Mouse (Mus musculus): Measurements from ENCODE around the gene Pdpk1. TPM values are rescaled to one million over a fixed set of nuclear protein-coding genes. Genes with fewer than 3 reads are reported as not detected.

Gene Pdpk1
- total RNA-seq (2015): 45.4 and 51.3 TPM in 2 replicates
- total RNA-seq (2017): 50.6 and 57.7 TPM in 2 replicates

GRCm38 (mm10) chr17:24150824-24151223 is at the start of gene Pdpk1:
Pdpk1 (minus strand) TSS chr17:24150924.
- no peak for ATAC-seq (ENCODE audit: poor library complexity, severe bottlenecking)

- ATAC-seq (ENCODE audit: poor library complexity, severe bottlenecking): no peak
These were observed 49.0 kb upstream of the Pdpk1 start for GRCm38 (mm10) chr17:24199741-24200140.

- no peak for ATAC-seq (ENCODE audit: poor library complexity, severe bottlenecking)
These were observed 48.5 kb upstream of the Pdpk1 start for GRCm38 (mm10) chr17:24199252-24199651.

- no peak for ATAC-seq (ENCODE audit: poor library complexity, severe bottlenecking)
These were observed 46.5 kb upstream of the Pdpk1 start for GRCm38 (mm10) chr17:24197032-24197824.

GRCm38 (mm10) chr17:24195349-24195748 is 44.6 kb upstream of the Pdpk1 start:
- ATAC-seq (ENCODE audit: poor library complexity, severe bottlenecking): no peak

- ATAC-seq (ENCODE audit: poor library complexity, severe bottlenecking): no peak
These were observed 43.0 kb upstream of the Pdpk1 start for GRCm38 (mm10) chr17:24193769-24194168.

GRCm38 (mm10) chr17:24193268-24193667 is 42.5 kb upstream of the Pdpk1 start:
- no peak for ATAC-seq (ENCODE audit: poor library complexity, severe bottlenecking)

GRCm38 (mm10) chr17:24192848-24193247 is 42.1 kb upstream of the Pdpk1 start:
- peak; percentile 65 for ATAC-seq (ENCODE audit: poor library complexity, severe bottlenecking)

GRCm38 (mm10) chr17:24191481-24191880 is 40.8 kb upstream of the Pdpk1 start:
- peak; percentile 51; the same call in 1 of the 2 replicates for ATAC-seq (ENCODE audit: poor library complexity, severe bottlenecking)

GRCm38 (mm10) chr17:24190934-24191333 is 40.2 kb upstream of the Pdpk1 start:
- ATAC-seq (ENCODE audit: poor library complexity, severe bottlenecking): peak; percentile 38; the same call in 1 of the 2 replicates

GRCm38 (mm10) chr17:24174259-24174658 is 23.5 kb upstream of the Pdpk1 start:
- no peak for ATAC-seq (ENCODE audit: poor library complexity, severe bottlenecking)

GRCm38 (mm10) chr17:24173423-24173822 is 22.7 kb upstream of the Pdpk1 start:
- peak; percentile 28; the same call in 1 of the 2 replicates for ATAC-seq (ENCODE audit: poor library complexity, severe bottlenecking)

- peak; percentile 12; the same call in 1 of the 2 replicates for ATAC-seq (ENCODE audit: poor library complexity, severe bottlenecking)
These were observed 21.0 kb upstream of the Pdpk1 start for GRCm38 (mm10) chr17:24171738-24172137.

GRCm38 (mm10) chr17:24170729-24171128 is 20.0 kb upstream of the Pdpk1 start:
- peak; percentile 31 for ATAC-seq (ENCODE audit: poor library complexity, severe bottlenecking)

- no peak for ATAC-seq (ENCODE audit: poor library complexity, severe bottlenecking)
These were observed 19.4 kb upstream of the Pdpk1 start for GRCm38 (mm10) chr17:24170125-24170524.

- ATAC-seq (ENCODE audit: poor library complexity, severe bottlenecking): peak; percentile 64
These were observed 18.8 kb upstream of the Pdpk1 start, which contains the start of gene Atp6v0c for GRCm38 (mm10) chr17:24169317-24170065. Atp6v0c (minus strand) TSS chr17:24169702.

GRCm38 (mm10) chr17:24168590-24169277 is 18.0 kb upstream of the Pdpk1 start:
- peak; percentile 25 for ATAC-seq (ENCODE audit: poor library complexity, severe bottlenecking)

- no peak for ATAC-seq (ENCODE audit: poor library complexity, severe bottlenecking)
These were observed 17.3 kb upstream of the Pdpk1 start for GRCm38 (mm10) chr17:24167891-24168505.

- no peak for ATAC-seq (ENCODE audit: poor library complexity, severe bottlenecking)
These were observed 16.4 kb upstream of the Pdpk1 start for GRCm38 (mm10) chr17:24167120-24167519.

- ATAC-seq (ENCODE audit: poor library complexity, severe bottlenecking): peak; percentile 9; the same call in 1 of the 2 replicates
These were observed 14.0 kb upstream of the Pdpk1 start for GRCm38 (mm10) chr17:24164566-24165259.

Data from megakaryocyte, adult 5-6 weeks (primary cell).